Mouse (Mus musculus): ENCODE measurements around the gene Il5.

Il5 gene

GRCm38 (mm10) chr11:53720715-53721114 lies at the start of gene Il5:
Gene Il5, plus strand, starts transcription at chr11:53720794.
- ATAC-seq (ENCODE audit: insufficient number of reproducible peaks, low FRiP score, low TSS enrichment), result no peak

- no peak for ATAC-seq (ENCODE audit: insufficient number of reproducible peaks, low FRiP score, low TSS enrichment)
Observed at GRCm38 (mm10) chr11:53671414-53671813, 49.2 kb upstream of the Il5 start.

GRCm38 (mm10) chr11:53680141-53680540 lies 40.5 kb upstream of the Il5 start:
- no peak for ATAC-seq (ENCODE audit: insufficient number of reproducible peaks, low FRiP score, low TSS enrichment)

- no peak for ATAC-seq (ENCODE audit: insufficient number of reproducible peaks, low FRiP score, low TSS enrichment)
Observed at GRCm38 (mm10) chr11:53681686-53682085, 38.9 kb upstream of the Il5 start.

- ATAC-seq (ENCODE audit: insufficient number of reproducible peaks, low FRiP score, low TSS enrichment), result no peak
Observed at GRCm38 (mm10) chr11:53682170-53682569, 38.4 kb upstream of the Il5 start.

GRCm38 (mm10) chr11:53682994-53683530 lies 37.5 kb upstream of the Il5 start:
- no peak for ATAC-seq (ENCODE audit: insufficient number of reproducible peaks, low FRiP score, low TSS enrichment)

GRCm38 (mm10) chr11:53691979-53692378 lies 28.6 kb upstream of the Il5 start:
- no peak for ATAC-seq (ENCODE audit: insufficient number of reproducible peaks, low FRiP score, low TSS enrichment)

- no peak for ATAC-seq (ENCODE audit: insufficient number of reproducible peaks, low FRiP score, low TSS enrichment)
Observed at GRCm38 (mm10) chr11:53698521-53698920, 22.1 kb upstream of the Il5 start.

- no peak for ATAC-seq (ENCODE audit: insufficient number of reproducible peaks, low FRiP score, low TSS enrichment)
Observed at GRCm38 (mm10) chr11:53699351-53699750, 21.2 kb upstream of the Il5 start.

GRCm38 (mm10) chr11:53706236-53706933 lies 14.2 kb upstream of the Il5 start:
- ATAC-seq (ENCODE audit: insufficient number of reproducible peaks, low FRiP score, low TSS enrichment), result no peak; the same call in 1 of the 2 replicates

- ATAC-seq (ENCODE audit: insufficient number of reproducible peaks, low FRiP score, low TSS enrichment), result peak; percentile 83; the same call in 1 of the 2 replicates
Observed at GRCm38 (mm10) chr11:53706934-53707717, 13.5 kb upstream of the Il5 start, which contains the start of gene Rad50. Gene Rad50, minus strand, starts transcription at chr11:53707319.

- no peak for ATAC-seq (ENCODE audit: insufficient number of reproducible peaks, low FRiP score, low TSS enrichment)
Observed at GRCm38 (mm10) chr11:53707718-53708009, 12.9 kb upstream of the Il5 start.

- no peak for ATAC-seq (ENCODE audit: insufficient number of reproducible peaks, low FRiP score, low TSS enrichment)
Observed at GRCm38 (mm10) chr11:53719701-53720100, 893 bp upstream of the Il5 start.

GRCm38 (mm10) chr11:53731457-53731856 lies 10.9 kb downstream of the Il5 start:
- no peak for ATAC-seq (ENCODE audit: insufficient number of reproducible peaks, low FRiP score, low TSS enrichment)

GRCm38 (mm10) chr11:53732244-53732643 lies 11.7 kb downstream of the Il5 start:
- ATAC-seq (ENCODE audit: insufficient number of reproducible peaks, low FRiP score, low TSS enrichment), result no peak

- ATAC-seq (ENCODE audit: insufficient number of reproducible peaks, low FRiP score, low TSS enrichment), result no peak
Observed at GRCm38 (mm10) chr11:53733824-53734223, 13.2 kb downstream of the Il5 start.

GRCm38 (mm10) chr11:53734431-53734830 lies 13.8 kb downstream of the Il5 start:
- no peak for ATAC-seq (ENCODE audit: insufficient number of reproducible peaks, low FRiP score, low TSS enrichment)

- no peak for ATAC-seq (ENCODE audit: insufficient number of reproducible peaks, low FRiP score, low TSS enrichment)
Observed at GRCm38 (mm10) chr11:53734970-53735681, 14.5 kb downstream of the Il5 start.

- peak; percentile 75 for ATAC-seq (ENCODE audit: insufficient number of reproducible peaks, low FRiP score, low TSS enrichment)
Observed at GRCm38 (mm10) chr11:53735682-53736245, 15.2 kb downstream of the Il5 start.

GRCm38 (mm10) chr11:53736771-53737572 lies 16.4 kb downstream of the Il5 start:
- ATAC-seq (ENCODE audit: insufficient number of reproducible peaks, low FRiP score, low TSS enrichment), result no peak
